In the genomic region with DNA sequence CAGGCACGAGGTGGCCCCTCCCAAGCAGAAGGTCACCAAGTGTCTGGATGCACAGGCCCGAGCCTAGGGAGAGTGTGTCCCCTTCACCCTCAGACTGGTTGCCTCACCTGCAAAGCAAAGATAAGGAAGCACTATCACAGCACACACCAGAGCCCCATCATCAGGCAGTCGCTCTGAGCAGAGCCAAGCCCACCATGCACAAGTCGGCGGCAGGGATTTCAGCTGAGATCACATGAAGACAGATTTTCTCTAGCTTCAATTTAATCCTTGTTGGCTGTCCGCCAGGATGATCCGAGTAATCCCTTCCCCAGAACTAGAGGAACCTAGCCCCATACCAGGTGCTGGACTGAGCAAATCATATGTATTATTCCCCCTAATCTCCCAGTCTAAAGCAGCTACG, we compare ENCODE assay signal across 11 mouse cellular contexts.
DNase-seq lines count a peak whose midpoint lies in the region; ATAC-seq and TF ChIP-seq lines count a peak whose summit lies in the region.
"Had no signal": no experiment of that assay in that cellular context is flagged by ENCODE, and none has a peak within 500 bp of the region (broad histone marks: within the 10 kb centered on the region; RNA-seq: fewer than 3 reads in every experiment).

No protein-coding gene starts in this region.

- in situ Hi-C loops in Patski (cut with MboI; ENCODE audit: low pct_unique_long_range_greater_than_20kb), result no loop called here

- CTCF ChIA-PET in Patski (lab: Charles Lee), result interaction anchor here (0.6 to 4.2 kb wide), 3 partner anchors 10 to 72 kb away, joined by 3 to 11 read pairs (median 4); no protein-coding TSS in a partner anchor

- no peak overlapping the region for H3K27ac ChIP-seq in intestine, embryonic 15.5 days
- H3K27ac ChIP-seq in intestine, postnatal 0 days (ENCODE audit: low read depth, low read length), result no peak overlapping the region
- peak overlapping the region; percentile 16 for H3K27ac ChIP-seq in forebrain, embryonic 16.5 days (ENCODE audit: low read length)
- peak overlapping the region; percentile 38 for H3K27ac ChIP-seq in midbrain, embryonic 14.5 days (replicated peaks; ENCODE audit: low read depth, low read length)
- H3K27ac ChIP-seq: heart, embryonic 15.5 days had no signal

- H3K9me3 ChIP-seq in intestine, embryonic 15.5 days, result no peaks in the 10 kb centered on the region
- no peaks in the 10 kb centered on the region for H3K9me3 ChIP-seq in intestine, postnatal 0 days (ENCODE audit: control insufficient read depth)
- no peaks in the 10 kb centered on the region for H3K9me3 ChIP-seq in forebrain, embryonic 16.5 days (ENCODE audit: control insufficient read depth, low read length)
- H3K9me3 ChIP-seq in midbrain, embryonic 14.5 days (ENCODE audit: control insufficient read depth, low read length), result no peaks in the 10 kb centered on the region
- H3K9me3 ChIP-seq: heart, embryonic 15.5 days; megakaryocyte, embryonic 14.5 days had no signal

- H3K4me1 ChIP-seq in intestine, embryonic 15.5 days (replicated peaks), result peaks cover 15% of the 10 kb centered on the region
- H3K4me1 ChIP-seq in intestine, postnatal 0 days (replicated peaks; ENCODE audit: control insufficient read depth, insufficient read depth, low read length), result no peaks in the 10 kb centered on the region
- peaks cover 24% of the 10 kb centered on the region for H3K4me1 ChIP-seq in forebrain, embryonic 16.5 days (replicated peaks; ENCODE audit: control insufficient read depth, insufficient read depth, low read length)
- H3K4me1 ChIP-seq in midbrain, embryonic 14.5 days (ENCODE audit: control insufficient read depth, insufficient read depth, low read length), result peaks cover 9% of the 10 kb centered on the region; the same call in 1 of the 2 replicates

- no peaks in the 10 kb centered on the region for H3K36me3 ChIP-seq in intestine, embryonic 15.5 days
- peaks cover 5% of the 10 kb centered on the region; the same call in 1 of the 2 replicates for H3K36me3 ChIP-seq in intestine, postnatal 0 days (ENCODE audit: control insufficient read depth, insufficient read depth)
- no peaks in the 10 kb centered on the region; the same call in 1 of the 2 replicates for H3K36me3 ChIP-seq in forebrain, embryonic 16.5 days (ENCODE audit: control insufficient read depth, insufficient read depth)
- H3K36me3 ChIP-seq in midbrain, embryonic 14.5 days (ENCODE audit: control insufficient read depth, insufficient read depth, low read length), result no peaks in the 10 kb centered on the region
- H3K36me3 ChIP-seq: heart, embryonic 15.5 days had no signal

- no peaks in the 10 kb centered on the region for H3K27me3 ChIP-seq in intestine, embryonic 15.5 days (replicated peaks)
- no peaks in the 10 kb centered on the region for H3K27me3 ChIP-seq in intestine, postnatal 0 days (replicated peaks; ENCODE audit: control insufficient read depth, insufficient read depth, low read length)
- no peaks in the 10 kb centered on the region for H3K27me3 ChIP-seq in Patski
- H3K27me3 ChIP-seq in forebrain, embryonic 16.5 days (replicated peaks; ENCODE audit: control insufficient read depth, insufficient read depth, low read length), result no peaks in the 10 kb centered on the region
- H3K27me3 ChIP-seq in midbrain, embryonic 14.5 days (ENCODE audit: control insufficient read depth, insufficient read depth, low read length), result no peaks in the 10 kb centered on the region
- H3K27me3 ChIP-seq: CH12.LX; heart, embryonic 15.5 days; megakaryocyte, embryonic 14.5 days had no signal

- no peak overlapping the region for H3K4me2 ChIP-seq in intestine, embryonic 15.5 days (replicated peaks)
- no peak overlapping the region for H3K4me2 ChIP-seq in intestine, postnatal 0 days (replicated peaks; ENCODE audit: low read depth)
- H3K4me2 ChIP-seq in forebrain, embryonic 16.5 days (ENCODE audit: low read length), result no peak overlapping the region
- H3K4me2 ChIP-seq in midbrain, embryonic 14.5 days (ENCODE audit: low read length), result no peak overlapping the region
- H3K4me2 ChIP-seq: heart, embryonic 15.5 days had no signal

- no peak for TF ChIP-seq CTCF in intestine, postnatal 0 days (IDR thresholded peaks at IDR 0.05; ENCODE audit: low read depth)
- TF ChIP-seq CTCF in Patski (IDR thresholded peaks at IDR 0.05), result no peak

- DNase-seq in Patski (ENCODE audit: low read depth, low spot score), result peak; percentile 68
- peak; percentile 85 for DNase-seq in midbrain, embryonic 14.5 days
- no peak for DNase-seq in adrenal gland, postnatal 14 days
- DNase-seq: kidney, adult 2 months had no signal

- no peak overlapping the region for H3K9ac ChIP-seq in intestine, embryonic 15.5 days
- no peak overlapping the region for H3K9ac ChIP-seq in intestine, postnatal 0 days (ENCODE audit: low read depth, low read length)
- H3K9ac ChIP-seq in forebrain, embryonic 16.5 days (replicated peaks; ENCODE audit: low read depth, low read length), result no peak overlapping the region
- no peak overlapping the region for H3K9ac ChIP-seq in midbrain, embryonic 14.5 days (replicated peaks; ENCODE audit: low read length)
- H3K9ac ChIP-seq: heart, embryonic 15.5 days had no signal

- 0 out of 2 replicates have a peak, but pooled peaks have one; percentile 40 for ATAC-seq in intestine, embryonic 15.5 days
- no peak for ATAC-seq in intestine, postnatal 0 days
- ATAC-seq in Patski, result no peak
- ATAC-seq in forebrain, embryonic 16.5 days, result peak; percentile 54
- peak; percentile 51; the same call in 1 of the 2 replicates for ATAC-seq in midbrain, embryonic 14.5 days (ENCODE audit: low FRiP score, low TSS enrichment)
- ATAC-seq in erythroid progenitor cell, adult 5-6 weeks (replicated peaks; ENCODE audit: low FRiP score, poor library complexity, severe bottlenecking), result no peak

- POLR2A ChIA-PET in Patski (lab: Charles Lee), result no interaction called here

- no peak overlapping the region for H3K4me3 ChIP-seq in intestine, embryonic 15.5 days (replicated peaks)
- H3K4me3 ChIP-seq in intestine, postnatal 0 days (ENCODE audit: low read depth, low read length), result no peak overlapping the region
- H3K4me3 ChIP-seq in forebrain, embryonic 16.5 days (replicated peaks; ENCODE audit: low read length), result no peak overlapping the region
- no peak overlapping the region for H3K4me3 ChIP-seq in midbrain, embryonic 14.5 days (replicated peaks; ENCODE audit: low read depth, low read length)
- H3K4me3 ChIP-seq: heart, embryonic 15.5 days; megakaryocyte, embryonic 14.5 days had no signal

- WGBS in intestine, embryonic 15.5 days, result 41% methylated on average over 8 of the region's 8 CpGs
- 32% methylated on average over 8 of the region's 8 CpGs for WGBS in intestine, postnatal 0 days
- WGBS in forebrain, embryonic 16.5 days, result 41% methylated on average over 8 of the region's 8 CpGs
- 38% methylated on average over 8 of the region's 8 CpGs for WGBS in midbrain, embryonic 14.5 days

Comparison
In these comparisons a context has a peak if more than half of its experiments do, and no peak if none do; other contexts are left out.
1. ATAC-seq: peak in intestine, embryonic 15.5 days (single experiment), forebrain, embryonic 16.5 days (single experiment) and midbrain, embryonic 14.5 days (single experiment); none in intestine, postnatal 0 days (single experiment), Patski (single experiment) and erythroid progenitor cell, adult 5-6 weeks (single experiment).
2. H3K27ac ChIP-seq: peak in forebrain, embryonic 16.5 days (single experiment) and midbrain, embryonic 14.5 days (single experiment); none in intestine, embryonic 15.5 days (single experiment) and intestine, postnatal 0 days (single experiment).